Mouse (Mus musculus) retina, postnatal 7 days (tissue): ENCODE results near the gene Zdhhc21.

ENCODE experiments used
- DNase-seq: peaks from one replicate; pipeline ENCODE4 v3.0.0-alpha.2; 2012; ENCODE audit warnings: low read depth, low spot score

Zdhhc21 gene

DNA sequence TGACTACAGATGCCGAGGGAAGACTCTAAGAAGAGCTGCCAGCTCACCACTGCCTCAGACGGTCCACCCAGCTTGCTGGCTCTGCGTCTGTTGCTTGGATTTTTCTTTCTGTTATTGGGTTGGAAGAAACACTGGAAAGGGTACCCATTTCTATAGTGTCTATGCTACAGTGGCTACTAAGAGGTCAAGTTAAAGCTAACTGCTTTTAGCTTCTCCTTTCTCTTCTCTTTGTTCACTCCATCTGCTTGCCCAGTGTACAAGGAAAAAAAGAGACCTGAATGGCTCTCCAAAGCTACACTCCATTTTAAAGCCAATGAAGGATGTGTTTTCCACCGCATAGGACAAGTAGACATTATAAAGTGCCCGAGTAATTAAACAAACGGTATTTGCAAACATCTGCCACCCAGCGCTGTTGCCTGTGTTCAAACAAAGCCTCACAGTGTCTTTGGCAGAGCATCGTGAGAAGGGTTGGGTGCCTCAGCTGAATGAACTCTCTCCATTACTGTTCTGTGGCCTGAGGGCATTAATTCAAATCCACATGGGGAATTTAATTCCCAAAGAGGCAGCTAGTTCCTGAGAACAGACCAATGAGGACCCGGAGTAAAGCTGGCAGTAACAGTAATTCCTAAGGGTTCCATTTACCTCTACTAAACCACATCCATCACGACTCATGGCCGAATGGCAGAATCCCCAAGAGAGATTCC lies 94.1 kb downstream of the Zdhhc21 start:
- no peak for DNase-seq

DNA sequence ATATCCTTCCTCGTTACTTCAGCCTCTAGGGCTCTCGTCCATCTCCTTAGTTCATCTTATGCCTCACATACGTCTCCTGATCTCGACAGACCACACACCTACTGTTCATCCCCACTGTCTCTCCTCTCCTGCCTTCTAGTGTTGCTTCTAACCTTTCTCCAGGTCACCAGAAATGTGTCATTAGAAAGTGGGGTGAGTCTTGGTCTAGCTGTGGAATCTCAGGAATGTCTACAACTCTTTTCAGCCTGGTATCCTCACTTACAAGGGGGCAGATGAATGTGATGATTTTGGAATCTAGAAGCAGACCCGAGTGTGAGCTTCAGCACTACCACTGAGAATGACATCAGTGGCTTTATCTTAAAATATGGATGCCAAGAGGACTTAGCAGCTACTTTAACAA lies 96.2 kb downstream of the Zdhhc21 start:
- DNase-seq = no peak

DNA sequence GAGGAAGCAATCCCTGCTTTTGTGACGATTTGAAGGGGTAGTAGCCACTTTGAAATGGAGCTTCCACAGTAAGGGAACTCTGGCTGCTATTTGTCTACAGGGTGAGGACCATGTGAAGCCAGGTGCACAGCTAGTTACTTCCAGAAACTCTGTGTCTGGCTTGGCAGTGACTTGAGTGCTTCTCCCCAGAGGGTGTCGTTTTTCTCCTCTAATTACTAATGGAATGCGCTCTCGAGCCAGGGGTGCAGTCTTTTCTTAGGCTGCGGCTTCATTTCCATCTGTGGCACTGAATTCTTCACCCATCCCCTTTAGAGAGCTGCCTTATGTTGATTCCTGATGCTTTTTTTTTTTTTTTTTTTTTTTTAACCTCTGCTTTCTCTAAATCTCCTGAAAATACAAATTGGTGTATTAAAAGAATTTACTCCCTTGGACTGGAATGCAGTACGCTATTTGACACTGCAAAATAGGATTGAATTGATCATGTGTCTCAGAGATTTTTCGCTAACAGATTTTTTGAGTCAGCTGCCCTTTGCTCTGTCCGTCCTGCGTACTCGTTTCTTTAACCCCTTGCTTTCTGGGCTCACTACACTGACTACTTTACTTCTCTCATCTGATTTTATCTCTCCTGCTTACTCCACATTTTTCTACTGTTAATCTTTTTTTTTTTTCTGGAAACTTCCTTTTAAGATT lies 97.2 kb downstream of the Zdhhc21 start:
- DNase-seq = no peak

DNA sequence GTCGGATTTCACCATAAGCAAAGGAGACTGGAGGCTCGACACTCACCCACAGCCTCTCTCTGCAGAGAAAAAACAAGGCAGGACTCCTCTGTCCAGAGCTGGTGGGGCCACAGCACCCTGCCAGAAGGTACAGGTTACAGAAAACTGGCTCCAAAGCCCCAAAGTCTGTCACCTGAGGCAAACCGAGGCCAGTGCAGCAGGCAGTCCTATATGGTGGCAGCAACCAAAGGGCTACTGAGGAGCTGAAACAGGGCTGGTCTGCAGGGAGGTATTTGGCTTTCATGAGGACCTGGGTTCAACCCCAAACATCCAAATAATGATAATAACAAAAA lies 103.5 kb downstream of the Zdhhc21 start:
- DNase-seq = no peak

DNA sequence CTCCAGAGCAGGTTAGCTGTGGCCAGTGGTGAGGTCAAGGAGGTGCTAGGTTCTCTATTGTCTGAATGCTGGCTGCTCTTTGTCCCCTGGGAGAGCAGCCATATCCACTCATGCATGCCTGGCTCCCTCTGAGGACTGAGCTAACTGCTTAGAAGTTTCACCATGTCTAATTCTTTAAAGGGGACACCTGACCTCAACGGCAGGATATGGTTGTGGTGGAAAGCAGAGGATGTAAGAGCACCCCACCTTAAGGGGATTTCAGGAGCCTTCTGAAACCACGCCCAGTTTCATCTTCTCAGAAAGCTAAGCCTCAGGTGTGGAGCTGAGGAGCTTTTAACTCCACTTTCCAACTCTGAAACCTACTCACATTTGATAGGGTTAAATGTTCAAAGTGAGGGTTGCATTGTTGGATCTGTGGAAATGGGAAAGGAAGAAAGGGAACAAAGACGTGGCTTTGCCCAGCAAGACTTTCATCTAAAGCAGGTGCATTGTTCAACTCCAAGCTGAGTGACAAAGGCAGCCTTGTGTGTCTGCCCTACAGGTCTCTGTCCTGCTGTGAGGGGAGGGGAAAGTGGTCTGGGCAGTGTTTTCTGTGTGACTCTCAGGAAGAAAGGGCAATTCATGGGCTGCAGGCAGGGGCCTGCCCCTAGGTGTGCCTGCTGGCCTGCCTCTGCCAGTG lies 104.0 kb downstream of the Zdhhc21 start:
- DNase-seq = no peak
